Mouse (Mus musculus) lung, postnatal 14 days (tissue): Measurements from ENCODE around the gene Klk7.

Experiments
- DNase-seq: peaks from one replicate; pipeline ENCODE4 v3.0.0; 2021

Klk7 gene

DNA sequence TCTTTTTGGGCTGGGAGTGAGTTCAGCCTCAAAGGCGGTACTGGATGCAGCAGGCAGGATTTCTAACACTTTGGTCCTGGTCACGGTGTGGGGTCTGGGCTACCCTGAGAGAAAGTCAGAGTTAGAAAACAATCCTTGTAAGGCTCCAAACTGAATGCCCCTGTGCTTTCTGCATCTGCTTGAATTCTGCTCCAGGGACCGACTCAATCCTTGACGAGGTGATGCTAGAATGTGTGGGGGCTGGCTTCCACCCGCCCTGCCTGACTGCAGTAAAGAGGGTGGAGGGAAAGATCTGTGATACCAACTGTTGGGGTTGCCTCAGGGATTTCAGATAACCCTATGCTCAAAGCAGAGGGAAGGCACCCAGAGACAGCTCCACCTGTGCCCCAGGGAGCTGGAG, at the start of gene Klk7:
Gene Klk7 (plus strand): TSS at position 301 of the 400 bp plus-strand sequence.
- no peak for DNase-seq

DNA sequence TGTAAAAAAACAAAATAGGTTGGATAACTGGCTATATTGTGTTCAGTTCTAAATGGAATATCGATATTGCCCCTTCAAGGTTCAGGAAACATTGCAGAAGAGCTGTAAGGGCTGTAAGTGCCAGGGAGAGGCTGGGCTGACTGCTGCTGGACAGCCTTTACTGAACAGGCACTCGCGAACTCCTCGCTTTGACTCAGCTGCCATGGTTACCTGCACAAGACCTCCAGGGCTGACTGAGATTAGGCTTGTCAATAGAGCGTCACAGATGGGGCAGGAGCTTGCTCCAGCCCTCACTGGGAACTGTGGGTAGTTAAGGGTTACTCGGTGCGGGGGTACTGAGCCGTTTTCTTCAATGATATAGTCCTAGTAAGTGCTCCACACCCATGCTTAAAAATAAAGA, 44.6 kb upstream of the Klk7 start:
- DNase-seq = no peak

DNA sequence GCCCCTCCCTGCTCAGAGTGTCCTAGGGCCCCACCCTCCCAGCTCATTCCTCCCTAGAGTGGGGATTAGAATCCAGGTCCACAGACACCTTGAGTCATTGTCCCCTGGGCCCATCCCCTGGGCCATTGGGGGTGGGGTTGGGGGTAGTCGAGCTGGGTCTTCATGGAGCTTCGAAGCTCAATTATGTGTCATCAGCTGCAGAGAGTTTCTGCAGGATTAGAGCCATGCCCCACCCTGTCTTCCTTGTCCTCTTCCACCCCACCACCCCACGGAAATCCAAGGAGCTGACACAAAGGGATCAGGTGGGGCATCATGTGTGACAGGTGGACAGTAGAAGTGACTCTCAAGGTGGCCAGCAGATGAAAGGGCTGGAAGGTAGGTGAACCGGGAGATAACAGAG, 42.5 kb upstream of the Klk7 start, which contains the start of gene Klk12:
Gene Klk12 (plus strand): TSS at position 301 of the 400 bp plus-strand sequence.
- DNase-seq = no peak

DNA sequence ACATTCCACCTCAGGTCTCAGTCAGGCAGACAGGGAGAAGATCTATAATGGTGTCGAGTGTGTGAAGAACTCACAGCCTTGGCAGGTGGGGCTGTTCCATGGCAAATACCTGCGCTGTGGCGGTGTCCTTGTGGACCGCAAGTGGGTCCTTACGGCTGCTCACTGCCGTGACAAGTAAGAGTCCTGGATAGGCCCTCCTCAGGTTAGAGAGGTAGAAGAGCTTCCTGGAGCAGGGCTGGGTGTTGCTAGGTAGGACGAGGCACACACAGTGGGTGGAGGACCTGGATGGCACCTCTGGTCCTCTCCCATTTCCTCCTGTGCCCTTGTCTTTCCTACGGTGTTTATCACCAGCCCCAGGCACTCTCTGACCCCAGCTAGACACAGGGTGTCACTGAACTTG, 41.5 kb upstream of the Klk7 start:
- DNase-seq = no peak

DNA sequence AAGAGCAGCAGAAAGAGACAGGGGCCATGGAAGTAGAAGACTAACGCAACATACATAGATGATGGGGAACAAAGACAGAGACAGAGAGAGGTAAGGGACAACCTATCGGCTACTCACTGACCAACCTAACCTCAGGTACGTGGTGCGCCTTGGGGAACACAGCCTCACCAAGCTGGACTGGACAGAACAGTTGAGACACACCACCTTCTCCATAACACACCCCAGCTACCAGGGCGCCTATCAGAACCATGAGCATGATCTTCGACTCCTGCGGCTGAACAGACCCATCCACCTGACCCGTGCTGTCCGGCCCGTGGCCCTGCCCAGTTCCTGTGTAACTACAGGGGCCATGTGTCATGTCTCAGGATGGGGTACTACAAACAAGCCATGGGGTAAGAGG, 40.4 kb upstream of the Klk7 start:
- DNase-seq = no peak

DNA sequence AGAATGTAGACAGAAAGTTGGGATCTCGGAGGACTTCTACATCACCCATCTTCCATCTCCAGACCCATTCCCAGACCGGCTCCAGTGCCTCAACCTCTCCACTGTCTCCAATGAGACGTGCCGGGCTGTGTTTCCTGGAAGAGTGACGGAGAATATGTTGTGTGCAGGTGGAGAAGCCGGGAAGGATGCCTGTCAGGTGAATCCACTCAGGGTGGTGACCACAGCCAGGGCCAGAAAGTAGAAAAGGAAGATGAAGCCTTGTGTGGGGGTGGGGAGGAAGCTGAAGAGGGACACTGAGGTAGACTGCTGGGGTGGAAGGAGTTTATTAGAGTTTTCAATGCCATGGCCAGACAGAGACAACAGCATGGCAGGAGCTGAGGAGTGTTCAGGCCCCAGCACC, 39.2 kb upstream of the Klk7 start:
- DNase-seq = no peak

DNA sequence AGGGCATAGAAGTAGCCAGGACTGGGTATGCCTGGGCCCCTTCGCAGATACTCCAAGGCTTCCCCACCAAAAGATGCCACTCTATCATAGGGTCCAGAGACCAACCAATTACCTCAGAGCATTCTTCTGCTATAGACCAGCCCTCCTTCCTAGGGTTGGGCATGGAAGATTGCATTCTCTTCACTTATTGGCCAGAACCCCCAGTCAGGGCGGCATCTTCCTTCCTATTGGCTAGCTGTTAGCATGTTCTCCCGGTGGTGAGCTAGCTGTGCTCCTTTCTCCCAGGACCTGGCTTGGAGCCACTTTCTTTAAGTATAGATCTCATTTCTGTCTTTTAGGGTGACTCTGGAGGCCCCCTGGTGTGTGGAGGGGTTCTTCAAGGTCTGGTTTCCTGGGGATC, 38.2 kb upstream of the Klk7 start:
- DNase-seq = no peak

DNA sequence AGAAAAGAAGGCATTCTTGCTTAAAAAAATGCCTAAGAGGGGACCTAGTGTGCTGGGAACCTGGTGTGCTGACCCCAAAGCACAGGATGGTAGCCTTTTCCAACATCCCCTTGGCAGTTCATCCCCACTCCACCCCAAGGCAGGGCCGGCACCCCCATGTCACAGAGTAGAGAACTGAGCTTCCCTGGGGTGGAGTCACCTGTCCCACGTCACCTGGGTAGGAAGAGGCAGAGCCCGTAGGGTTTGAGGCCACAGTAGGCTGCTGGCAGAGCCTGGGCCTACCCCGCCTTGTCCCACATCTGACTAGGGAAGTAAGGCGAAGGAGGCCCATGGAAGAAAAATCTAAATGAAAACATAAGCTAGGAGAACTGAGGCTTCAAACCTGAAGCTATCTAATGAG, 36.7 kb upstream of the Klk7 start, which contains the start of gene Klk11:
Gene Klk11 (plus strand): TSS at position 241 of the 400 bp plus-strand sequence.
- no peak for DNase-seq

DNA sequence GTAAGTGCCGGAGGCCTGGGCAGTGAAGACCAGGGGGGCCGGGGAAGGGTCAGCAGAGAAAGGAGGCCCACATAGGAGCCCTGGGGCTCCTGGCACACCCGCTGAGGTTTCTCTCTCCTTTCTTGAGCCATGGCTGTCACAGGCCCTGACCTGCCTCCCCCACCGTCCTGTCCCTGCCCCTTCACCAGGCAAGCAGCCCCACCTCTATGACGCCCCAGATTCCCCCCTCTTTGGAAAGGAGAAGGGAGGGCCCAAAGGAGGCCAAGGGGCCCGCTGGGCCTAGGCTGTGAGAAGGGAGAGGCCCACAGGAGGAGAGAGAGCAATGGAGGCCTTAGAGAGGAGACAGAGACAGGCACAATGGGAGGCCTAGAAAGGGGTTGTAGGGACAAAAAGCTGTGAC, 36.3 kb upstream of the Klk7 start:
- DNase-seq = no peak

DNA sequence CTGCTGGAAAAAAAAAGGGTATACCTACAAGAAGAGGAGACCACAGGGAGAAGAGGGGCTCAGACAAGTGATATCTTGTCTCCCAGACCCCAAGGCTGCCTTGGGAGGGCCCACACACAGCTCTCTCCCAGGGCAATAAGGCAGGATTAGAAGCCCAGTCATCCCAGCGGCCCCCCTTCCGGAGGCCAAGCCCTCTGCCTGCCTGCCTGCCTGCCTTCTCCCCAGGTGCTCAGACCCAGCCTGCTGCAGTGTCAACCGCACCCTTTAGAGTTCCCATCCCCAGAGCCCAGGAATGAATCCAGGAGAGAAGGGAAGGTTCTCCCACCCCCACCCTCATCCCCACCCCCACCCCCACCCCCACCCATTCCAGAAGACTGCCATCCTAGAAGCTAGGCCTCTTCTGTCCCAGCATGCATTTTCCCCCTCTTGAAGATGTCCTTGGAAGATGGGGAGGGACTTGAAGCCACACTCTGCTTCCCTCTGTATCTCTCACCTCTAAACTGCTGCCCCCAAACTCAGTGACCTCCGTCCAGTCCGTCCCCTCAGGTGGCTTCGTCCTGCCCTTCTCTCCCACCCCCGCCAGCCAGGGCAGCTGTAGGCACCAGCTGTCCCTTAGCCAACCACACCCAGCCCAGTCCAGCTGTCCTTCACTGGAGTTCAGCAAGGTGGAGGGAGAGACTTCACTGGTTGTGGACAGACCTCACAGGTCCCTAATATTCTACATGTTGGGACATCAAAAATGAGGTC, 35.6 kb upstream of the Klk7 start:
- DNase-seq = no peak

DNA sequence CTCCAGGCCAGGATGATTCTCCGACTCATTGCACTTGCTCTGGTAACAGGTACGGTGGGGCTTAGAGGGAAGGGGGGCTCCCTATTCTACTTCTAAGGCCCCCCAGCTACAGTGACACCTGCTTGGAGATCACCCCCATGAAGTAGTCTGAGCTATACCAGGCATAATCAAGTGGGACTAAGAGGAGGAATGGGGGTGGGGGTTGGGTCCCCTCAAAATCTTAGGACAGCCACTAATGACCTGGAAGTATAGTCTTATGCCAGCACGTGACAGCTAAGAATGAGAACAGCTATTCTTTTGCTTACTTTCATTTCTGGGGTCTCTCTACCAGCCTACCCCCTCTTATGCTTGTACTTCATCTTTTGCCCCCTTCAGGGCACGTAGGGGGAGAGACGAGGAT, 34.6 kb upstream of the Klk7 start:
- DNase-seq = no peak

DNA sequence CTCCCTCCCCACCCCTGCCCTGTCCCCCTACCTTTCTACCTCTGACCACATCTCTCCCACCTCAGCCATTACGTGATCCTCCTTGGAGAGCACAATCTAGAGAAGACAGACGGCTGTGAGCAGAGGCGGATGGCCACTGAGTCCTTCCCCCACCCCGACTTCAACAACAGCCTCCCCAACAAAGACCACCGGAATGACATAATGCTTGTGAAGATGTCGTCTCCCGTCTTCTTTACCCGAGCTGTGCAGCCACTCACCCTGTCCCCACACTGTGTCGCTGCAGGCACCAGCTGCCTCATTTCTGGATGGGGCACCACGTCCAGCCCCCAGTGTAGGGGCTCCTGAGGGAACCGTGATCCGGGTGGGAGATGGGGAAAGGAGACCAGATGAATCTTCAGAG, 33.7 kb upstream of the Klk7 start:
- no peak for DNase-seq

DNA sequence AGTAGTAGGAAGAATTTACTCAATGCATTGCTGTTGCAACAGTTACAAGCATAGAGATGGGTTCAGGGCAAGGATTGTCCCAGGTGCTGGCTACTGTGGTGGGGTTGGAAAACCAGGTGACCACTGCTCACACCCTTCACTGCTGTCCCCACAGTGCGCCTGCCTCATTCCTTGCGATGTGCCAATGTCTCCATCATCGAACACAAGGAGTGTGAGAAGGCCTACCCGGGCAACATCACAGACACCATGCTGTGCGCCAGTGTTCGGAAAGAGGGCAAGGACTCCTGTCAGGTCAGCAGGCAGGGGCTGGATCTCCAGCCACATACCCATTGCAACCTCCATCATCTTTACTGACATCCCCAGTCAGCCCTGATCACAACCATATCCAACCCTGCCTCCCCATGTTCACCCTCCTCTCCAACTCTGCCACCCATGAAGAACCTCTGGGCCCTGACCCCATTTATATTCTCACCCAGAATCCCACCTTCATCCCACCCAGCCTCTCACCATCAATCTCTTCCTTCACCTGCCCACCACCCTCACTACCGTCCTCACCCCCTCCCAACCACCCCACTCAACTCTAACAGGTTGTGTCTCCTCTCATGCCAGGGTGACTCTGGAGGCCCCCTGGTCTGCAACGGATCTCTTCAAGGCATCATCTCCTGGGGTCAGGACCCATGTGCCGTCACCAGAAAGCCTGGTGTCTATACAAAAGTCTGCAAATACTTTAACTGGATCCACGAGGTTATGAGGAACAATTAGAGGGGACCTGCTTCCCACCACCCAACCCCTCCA, 32.7 kb upstream of the Klk7 start:
- DNase-seq = no peak

DNA sequence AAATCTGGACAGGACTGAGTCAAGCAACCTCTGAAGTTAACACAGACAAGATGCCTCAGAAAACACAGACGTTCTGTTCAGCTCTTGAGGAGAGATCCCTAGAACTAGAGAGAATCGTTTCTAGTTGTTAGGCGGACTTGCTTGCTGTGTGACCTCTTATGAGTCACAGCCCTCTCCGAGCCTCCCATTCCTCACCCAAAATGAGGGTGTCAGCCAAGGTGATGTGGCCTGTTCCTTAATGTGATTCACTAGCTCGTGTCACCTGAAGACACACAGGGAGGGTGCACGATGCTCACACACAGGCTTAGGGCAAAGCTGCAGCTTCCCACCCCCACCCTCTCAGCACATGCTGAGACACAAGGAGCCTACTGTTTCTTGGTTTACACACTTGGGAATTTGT, 30.9 kb upstream of the Klk7 start:
- no peak for DNase-seq

DNA sequence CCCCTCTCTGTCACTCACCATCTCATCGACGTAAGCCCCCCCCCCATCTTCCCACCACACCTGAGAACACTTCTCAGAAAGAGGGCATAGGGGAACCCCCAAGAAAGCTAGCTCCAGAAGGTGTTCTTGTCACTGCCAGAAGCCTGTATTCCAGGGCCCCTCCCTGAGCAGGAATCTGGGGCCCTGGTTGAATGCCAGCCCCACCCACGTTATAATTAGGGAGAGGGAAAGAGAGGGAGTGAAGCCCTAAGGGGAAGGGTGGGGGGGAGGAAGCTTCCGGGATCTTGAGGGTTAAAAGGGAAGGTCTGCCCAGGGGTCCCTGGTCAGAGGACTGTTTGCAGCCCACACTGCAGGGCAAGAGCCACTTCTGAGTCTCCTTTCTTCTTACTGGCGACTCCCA, 30.3 kb upstream of the Klk7 start, which contains the start of gene Klk10:
Gene Klk10 (plus strand): TSS at position 290 of the 400 bp plus-strand sequence.
- DNase-seq = peak; percentile 19

DNA sequence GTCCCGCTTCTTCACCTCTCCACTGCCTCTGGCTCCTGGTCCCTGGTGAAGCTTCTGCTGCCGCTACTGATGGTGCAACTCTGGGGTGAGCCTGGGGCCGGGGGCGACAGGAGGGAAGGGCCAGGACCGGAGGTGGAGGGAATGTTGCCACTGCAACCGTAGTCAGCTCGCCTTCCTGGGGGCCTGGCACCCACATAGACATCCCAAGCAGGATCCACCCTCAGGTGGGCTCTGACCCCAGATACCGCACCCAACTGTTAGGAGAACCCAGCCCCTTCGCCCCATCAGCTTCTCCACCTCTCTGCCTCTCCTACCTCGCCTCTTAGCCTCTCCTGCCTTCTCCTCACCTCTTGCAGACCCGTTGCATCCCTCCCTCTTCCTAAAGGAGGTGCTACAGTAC, 29.6 kb upstream of the Klk7 start:
- DNase-seq = no peak

DNA sequence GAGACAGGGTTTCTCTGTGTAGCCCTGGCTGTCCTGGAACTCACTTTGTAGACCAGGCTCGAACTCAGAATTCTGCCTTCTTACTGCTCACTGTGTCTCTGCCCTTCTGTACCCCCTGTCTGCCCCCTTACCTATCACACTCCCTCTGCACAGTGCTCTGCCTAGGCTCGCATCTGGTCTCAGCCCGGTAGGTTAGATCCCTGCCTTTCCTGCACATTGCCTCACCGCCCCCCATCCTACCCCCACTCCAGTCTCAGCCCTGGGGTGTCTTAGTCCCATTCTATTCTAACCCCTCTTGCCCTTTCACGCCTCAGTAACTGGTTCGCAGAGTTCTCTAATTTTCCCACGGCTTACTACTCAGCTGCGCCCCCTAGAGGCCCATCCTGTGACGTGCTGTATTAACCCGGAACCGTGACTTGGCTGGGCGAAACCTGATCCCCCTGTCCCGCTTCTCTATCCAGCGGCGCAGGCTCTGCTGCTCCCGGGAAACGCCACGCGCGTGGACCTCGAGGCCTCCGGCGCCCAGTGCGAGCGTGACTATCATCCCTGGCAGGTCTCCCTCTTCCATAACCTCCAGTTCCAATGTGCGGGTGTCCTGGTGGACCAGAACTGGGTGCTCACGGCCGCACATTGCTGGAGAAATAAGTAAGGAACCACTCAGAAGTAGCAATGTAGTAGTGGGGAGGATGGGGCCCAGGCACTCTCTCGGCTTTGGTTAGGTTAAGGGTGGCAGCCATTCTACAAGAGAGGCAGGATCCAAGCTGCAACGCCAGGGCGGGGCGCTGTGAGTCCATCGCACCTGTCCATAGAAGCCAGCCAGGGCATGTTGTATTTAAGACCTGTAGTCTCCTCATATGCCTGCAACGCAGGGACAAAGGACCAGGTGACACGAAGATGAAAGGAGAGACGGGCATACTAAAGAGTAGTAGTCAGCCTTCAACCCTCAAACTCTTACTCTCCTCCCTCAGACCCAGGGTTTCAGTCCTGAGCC, 28.5 kb upstream of the Klk7 start:
- DNase-seq = peak; percentile 87

DNA sequence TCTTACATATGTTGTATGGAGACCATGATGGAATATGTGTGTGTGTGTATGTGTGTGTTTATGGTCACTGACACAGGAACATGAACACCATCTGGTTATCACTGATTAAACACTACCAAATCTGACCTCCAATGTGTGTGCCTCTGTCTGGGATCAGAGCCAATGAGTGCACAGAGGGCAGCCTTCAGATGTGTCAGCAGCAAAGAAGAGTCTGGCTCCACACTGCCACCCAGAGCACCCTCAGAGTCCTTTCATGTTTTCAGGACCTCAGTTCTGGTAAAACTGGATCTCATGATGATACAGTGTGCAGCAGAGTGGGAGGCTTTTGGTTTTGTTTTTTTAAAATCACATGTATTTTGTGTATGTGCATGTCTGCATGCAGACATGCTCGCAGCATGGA, 25.8 kb upstream of the Klk7 start:
- DNase-seq = no peak

DNA sequence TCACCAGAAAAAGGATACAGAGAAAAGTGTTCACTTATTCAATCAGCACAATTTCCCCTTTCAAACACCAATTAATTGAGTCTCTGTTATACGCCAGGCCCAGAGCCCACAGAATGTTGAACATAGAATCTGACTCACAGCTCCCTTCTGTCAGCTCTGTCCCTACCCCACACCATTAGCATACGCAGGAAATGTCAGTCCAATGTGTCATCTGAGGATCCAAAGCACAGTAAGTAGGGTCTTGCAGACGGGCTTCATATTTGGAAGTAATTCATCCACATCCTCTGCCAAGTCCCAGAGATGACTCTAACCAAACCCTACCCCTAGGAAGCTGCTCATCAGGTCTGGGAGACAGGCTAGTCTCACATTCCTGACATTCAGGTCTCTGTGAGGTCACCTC, 23.0 kb upstream of the Klk7 start:
- DNase-seq = no peak

DNA sequence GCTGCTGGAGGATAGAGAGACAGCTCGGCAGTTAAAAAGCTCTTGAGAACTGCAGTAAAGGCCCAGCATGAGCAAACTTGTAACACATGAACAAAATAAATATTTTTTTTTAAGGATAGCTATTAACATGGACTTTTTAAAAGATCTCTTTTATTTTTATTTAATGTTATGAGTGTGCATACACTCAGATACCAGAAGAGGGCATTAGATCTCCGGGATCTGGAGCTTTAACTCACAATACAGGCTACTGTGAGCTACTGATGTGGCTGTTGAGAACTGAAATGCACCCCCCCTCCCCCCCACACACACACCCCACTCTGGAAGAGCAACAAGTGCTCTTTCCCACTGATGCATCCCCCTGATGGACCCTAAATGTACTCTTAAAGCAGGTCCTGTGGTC, 21.8 kb upstream of the Klk7 start:
- no peak for DNase-seq

DNA sequence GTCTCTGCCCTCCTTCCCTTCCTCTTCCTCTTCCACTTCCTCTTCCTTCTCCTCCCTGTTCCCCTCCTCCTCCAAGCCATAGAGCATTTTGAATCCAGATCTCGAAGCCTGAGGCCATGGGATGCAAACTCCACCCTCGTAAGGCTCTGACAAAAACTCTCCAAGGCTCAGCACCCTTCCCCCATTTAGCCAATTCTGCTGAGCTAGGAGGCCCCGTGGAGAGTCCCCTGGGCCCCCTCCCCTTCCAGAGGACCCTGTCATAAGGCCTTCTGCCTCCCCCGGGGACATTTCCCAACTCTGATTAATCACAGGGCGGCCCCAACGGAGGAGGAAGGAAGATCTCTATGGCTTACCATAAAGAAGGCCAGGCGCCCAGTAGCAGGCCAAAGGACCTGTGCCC, 19.5 kb upstream of the Klk7 start, which contains the start of gene Klk9:
Gene Klk9 (plus strand): TSS at position 301 of the 400 bp plus-strand sequence.
- no peak for DNase-seq

DNA sequence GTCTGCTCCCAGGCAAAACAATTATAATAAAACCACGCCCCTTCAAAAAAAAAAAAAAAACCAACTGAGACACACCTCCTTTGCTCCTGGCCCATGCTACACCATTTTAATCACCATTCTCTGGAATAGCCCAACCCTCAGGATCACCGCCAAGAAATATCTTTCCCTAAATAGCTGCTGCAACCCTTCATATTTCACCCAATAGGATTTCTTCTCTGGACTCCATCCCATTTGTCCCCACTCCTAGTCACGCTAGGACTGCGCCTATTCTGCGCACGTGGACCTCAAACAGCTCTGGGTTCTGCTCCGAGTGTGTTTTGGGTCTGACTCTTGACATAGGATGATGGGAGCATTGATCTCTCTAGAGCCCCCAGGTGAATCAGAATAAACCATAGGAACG, 14.7 kb upstream of the Klk7 start:
- DNase-seq = no peak

DNA sequence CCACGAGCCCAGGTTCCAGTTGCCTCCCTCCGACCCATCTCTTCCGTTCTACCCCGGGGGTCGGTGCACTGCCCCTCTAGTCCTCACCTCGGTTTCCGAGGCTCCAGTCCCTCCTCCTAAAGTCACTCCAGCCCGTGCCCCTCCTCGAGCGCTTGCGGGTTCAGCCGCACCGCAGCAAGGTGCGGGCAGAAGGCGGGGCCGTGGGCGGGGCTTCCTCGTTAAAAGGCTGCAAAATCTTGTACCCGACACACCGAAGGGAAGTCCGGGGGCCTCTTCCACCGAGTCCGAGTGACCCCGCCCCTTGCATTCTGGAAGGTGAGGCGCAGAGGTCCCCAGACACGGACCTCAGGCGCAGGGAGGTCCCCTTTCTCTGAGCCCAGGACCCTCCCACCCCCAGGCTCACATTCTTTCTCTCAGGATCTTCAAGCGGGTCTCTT, 13.7 kb upstream of the Klk7 start, which contains the start of gene Klk8:
Gene Klk8 (plus strand): TSS at position 245 of the 437 bp plus-strand sequence.
- peak; percentile 35 for DNase-seq
